Mouse (Mus musculus) embryo, embryonic 10 days (tissue): ENCODE results near the gene Gm10053.
A peak's percentile ranks its signal among the peaks of the same experiment; 100 is the strongest.
"Not testable (repeated sequence)": the region's sequence is repeated elsewhere in the genome, so short reads cannot be mapped to it uniquely, and the experiment has no call there.

Experiments used
- DNase-seq: peaks from one replicate; pipeline ENCODE4 v3.0.0-alpha.2; 2015; ENCODE audit warnings: low spot score

The Gm10053 gene

DNA sequence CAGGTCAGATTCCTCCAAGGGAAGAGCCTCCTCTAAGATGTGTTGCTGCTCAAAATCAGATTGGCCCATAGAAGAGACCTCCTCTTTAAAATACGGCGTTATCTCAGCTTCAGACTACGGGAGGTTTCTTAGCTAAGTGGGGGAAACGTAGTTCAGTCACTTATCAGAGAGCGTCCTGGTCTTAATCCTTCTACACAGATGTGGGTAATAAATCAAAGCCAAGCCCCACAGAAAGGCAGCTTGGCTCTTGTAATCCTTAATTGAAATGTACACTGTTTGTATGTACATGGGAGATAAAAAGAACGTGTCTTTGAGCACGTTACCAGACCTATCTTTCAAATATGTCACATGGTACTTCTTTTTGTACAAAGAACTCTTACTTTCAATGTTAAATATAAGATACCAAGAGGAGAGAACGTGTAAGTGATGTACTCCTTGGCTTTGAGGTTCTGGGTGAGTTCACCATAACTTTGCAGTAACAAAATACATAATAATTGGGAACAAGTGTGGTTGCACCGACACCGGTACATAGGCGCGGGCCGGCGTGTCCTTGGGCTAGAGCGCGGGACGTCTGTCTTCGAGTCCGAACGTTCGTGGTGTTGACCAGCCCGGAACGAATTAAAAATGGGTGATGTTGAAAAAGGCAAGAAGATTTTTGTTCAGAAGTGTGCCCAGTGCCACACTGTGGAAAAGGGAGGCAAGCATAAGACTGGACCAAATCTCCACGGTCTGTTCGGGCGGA, at the start of gene Gm10053:
Gene Gm10053 (plus strand): TSS at position 558 of the 742 bp plus-strand sequence.
- DNase-seq: not testable (repeated sequence)

DNA sequence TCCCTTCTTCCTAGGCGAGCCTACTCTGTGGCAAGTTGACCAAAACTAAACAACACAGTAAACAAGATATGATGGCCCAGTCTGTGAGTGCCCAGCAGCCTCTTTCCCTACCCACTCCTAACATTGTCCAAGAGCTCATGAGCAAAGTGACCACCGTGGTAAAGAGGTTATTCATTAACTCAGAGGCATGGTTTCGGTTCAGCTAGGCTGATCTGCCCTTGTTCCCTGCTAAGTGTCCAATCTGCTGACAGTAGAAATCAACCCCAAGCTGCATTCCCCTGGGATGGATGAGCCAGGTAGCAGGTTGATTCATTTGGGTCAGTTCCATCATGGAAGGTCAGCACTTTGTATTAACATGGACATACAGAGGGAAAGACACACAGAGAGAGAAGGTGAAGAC, 33.4 kb upstream of the Gm10053 start:
- DNase-seq: no peak

DNA sequence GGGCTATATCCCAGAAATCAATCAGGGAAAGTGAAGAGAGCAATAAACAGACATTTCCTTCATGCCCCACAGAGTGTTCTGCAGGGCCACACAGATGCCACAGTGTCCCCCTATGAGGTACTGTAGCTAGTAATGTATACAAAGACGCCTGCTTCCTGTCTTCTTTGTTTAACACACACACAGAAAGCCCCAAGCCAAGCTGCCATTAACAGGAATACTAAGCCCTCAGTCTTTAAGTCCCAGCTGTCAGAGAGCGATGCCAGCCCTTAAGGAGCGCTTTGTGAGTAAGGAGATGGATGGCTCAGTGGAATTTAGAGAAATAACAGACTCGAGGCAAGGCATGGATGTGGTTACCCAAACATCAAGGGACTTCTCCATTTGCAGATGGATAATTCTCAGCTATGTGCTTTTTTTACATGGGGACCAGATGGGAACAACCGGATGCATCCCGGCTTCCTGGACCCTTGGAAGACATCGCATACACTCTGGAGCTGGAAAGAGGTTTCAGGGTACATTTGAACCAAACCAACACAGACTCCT, 30.4 kb upstream of the Gm10053 start:
- DNase-seq: peak; percentile 72

DNA sequence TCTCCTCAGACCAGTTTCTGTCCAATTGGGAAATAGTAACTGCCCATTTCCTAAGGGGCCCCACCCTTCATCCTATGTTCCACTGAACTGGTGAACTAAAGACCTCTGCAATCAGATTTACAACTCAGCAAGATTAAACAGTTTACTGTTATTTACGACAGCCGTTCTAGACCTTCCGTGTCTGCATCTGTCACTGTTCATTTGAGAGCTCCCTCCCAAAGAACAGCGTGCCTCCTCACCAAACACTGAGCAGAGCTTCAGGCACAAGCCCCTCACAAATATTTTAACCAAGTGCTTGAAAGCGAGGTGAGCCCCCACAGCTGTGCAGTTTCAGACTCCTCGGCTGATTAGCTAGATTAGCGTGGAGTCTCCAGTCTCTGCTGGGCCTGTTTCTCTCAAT, 27.1 kb upstream of the Gm10053 start:
- DNase-seq: peak; percentile 35

DNA sequence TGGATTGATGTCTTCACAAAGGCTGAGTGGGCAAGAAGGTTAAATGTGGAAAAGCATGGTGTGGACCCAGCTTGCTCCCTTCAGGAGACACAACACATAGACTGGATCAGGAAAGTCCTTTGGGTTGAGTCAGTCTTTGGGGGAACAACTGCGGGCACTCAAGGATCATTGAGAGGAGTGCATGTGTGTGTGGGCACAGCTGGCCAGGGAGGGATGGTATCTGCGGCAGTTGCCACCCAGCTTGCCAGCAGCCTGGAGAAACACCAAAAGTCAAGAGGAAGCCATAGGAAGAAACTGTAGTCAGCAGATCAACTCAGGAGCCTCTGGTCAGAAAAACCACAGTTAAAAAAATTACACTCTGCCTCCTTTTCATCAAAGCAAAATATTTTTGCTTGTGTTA, 26.6 kb upstream of the Gm10053 start:
- no peak for DNase-seq

DNA sequence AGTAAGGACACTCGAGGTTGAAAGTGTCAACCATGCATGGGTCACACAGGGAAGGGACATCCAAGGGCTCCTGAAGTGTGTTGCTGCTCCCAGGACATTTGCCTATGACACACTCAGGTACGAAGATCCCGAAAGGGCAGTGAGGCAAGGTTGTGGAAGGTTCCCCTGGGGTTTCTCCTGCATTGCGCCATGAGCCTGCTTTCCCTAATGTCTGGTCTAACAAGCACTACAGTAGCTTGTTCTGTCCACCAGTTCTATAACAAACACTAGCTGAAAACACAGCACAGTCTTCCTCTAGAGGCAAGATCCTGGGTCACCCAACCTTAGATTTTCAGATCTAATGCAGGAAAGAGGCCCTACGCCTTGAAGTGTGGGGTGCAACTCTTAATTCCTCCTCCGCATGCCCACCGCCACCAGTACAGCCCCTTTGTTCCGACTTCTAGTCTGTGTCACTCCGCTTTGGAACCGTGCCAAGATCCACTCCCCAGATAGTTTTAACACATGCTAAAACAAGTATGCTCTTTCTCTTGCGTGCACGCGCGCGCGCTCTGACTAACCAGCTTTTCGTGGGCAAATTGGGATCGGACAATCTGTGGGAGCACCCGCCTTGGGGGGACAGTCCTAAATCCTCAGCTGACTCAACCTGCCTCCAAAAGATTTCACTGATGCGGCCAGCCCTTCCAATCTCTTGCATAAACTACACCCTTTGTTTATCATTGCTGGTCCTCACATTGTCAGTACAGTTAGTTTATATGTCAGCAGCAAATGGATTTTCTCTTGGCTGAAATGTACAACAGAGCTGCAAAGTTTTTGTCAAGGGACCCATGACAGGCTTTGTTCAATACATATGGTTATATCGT, 23.8 kb upstream of the Gm10053 start:
- no peak for DNase-seq

DNA sequence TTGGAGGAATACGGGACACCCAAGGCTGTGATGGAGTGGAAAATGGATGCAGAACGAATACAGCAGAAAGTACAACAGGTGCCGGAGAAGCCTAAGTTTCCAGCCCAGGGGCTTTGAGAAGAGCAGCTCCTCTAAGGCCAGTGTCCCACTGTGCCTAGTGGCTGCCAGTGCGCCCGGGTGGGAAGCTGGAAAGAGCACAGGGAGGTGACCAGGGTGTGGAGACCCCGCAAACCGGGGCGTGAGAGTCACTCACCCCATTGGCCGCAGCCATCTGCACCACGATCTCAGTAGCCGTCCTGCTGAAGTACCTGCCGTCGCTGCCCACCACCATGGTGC, 14.2 kb upstream of the Gm10053 start:
- no peak for DNase-seq

DNA sequence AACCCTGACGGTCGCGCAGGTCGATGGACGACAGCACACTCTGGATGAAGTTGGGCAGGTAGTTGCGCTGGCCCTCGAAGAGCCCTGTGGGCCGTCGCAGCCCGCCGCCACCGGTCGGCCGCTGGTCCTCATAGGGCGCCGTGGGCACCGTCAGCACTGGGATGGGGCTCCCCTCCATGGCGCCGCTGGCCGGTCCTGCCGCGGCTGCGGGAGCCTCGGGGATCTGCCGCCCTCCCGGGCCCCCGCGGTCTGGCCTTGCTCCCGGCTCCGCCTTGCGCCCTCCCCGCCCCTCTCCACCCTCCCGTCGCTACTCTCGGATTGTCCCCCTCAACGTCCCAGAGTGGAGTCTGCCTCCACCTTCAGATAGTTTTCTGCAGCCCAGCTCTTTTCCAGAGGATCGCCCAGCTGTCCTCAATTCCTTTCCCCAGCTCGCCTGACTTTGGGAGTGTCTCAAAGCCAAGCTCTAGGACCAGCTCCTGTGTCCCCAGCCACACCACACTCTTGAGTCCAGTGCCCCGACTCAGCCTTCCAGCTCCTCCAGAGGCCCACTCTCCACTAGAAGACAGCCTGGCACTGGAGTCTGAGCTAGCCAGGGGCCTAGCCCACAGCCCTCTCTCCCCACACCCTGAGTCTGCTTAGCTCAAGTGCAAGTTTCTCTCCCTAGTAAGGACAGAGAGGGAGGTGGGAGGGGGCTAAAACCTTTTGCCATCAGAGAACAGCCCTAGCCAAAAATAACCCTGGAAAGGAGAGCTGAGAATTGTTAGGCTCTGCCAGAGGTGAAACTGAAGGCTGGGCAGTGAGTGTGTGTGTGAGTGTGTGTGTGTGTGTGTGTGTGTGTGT, 13.7 kb upstream of the Gm10053 start, which contains the start of gene Pgm5:
Gene Pgm5 (minus strand): TSS at position 244 of the 840 bp plus-strand sequence.
- DNase-seq: peak; percentile 48

DNA sequence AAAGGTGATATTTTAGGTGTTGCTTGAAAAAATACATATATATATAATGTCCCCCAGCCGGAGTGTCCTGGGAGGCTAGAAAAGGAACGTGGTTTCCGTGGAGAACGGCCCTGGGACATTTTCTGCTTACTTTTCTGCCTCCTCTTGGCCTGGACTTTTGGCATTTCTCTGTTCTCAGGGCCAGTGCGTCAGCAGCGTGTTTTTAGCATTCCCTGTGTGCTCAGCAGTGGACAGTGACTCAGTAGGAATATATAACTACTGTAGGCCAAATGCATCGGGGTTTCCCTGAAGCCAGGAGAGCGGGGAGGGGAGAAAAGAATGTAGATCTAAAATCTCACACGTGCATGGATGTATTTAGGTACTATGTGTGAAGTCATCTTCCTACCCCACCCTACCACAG, 10.1 kb upstream of the Gm10053 start:
- no peak for DNase-seq

DNA sequence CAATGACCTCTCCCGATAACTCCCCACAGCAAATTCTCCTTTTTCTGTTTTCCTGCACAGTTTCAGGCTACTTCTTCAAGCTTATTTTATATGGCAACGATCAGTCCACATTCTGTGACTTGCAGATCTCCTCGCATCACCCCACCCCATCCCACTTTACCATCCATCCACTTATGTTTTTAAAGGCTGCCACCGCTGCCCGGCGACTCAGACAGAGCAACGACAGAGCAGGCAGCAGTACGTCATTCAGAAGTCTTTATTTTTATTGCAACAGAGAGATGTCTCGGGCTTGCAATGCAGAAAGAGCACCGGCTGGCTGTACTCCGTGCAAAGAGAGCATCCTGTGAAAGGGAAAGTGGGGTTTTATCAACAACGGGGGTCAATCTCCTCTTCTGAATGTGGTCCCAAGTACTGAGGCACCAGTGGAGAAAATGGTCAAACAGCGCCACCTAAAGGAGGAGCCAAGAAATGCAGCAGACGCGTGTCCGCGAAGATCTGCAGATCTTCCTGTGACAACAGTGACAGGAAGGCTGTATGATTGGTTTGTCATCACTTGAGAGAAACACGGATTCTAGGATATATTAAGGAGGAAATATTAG, 4.3 kb upstream of the Gm10053 start:
- peak; percentile 92 for DNase-seq

DNA sequence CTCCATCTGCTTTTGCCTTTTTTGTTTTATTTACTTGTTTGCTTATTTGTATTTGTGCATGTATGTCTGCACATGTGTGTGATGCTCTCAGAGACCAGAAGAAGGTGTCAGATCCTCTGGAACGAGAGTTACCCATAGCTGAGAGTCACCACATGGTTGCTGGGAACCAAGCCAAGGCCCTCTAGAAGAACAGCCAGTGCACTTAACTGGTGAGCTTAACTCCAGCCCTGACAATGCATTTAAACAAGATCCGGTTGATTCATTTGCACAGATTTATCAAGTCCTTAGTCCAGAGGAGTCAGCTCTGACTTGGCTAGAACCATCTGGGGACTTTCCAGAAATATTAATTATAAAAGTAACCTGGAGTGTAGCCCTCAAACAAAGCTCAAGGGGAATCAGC, 1.6 kb upstream of the Gm10053 start:
- DNase-seq: no peak

DNA sequence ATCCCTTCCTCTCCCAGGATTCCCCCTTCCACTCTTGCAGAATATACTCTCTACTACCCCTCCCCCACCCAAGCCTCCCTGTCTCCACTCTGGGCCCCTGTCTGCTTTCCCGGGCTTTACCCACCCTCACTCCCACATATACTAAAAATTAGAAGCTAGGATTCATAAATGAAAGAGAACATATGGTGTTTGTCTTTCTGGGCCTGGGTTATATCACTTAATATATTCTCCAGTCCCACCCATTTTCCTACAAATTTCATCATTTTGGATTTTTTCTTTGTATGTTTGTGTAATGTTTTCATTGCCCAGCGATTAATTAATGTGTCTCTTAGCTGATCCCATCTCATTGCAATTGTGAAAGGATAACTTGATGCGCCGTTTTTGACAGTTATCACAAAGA, 5.8 kb downstream of the Gm10053 start:
- DNase-seq: no peak

DNA sequence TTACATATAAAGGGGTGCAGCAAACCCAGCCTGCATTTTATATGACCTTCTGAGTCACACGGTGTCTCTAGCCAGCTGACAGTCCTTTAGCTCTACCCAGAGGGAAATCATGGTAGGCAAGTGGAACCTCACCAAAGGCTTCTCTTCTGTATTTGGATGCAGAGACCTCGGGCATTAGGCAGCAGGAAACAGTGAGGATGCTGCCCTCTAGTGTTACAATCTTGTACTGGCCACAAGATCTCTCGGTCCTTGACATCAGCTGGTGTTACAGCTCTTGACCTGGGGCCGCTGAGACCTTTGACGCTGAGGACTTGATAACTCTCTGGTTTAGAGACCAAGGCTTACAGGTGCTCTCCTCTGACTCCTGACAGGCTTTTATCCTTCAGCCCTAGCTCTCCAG, 10.0 kb downstream of the Gm10053 start:
- peak; percentile 92 for DNase-seq

DNA sequence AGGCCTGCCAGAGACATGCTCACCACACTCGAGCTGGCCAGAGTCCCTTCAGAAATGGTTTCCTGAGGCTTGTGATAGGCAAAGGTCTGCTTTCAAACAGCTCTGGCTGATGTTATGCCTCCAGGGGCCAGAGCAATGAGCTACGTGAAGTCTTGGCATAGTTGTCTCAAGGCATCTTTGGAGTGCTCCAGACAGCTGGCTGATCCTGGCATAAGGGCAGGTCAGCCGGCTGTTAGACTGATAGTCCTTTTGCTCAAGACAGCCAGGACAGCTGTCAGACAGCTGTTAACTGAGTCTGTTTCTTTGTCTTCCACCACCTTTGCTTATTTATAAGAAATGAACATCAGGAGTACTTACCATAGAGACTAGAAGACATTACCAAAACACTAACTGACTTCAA, 11.4 kb downstream of the Gm10053 start:
- no peak for DNase-seq

DNA sequence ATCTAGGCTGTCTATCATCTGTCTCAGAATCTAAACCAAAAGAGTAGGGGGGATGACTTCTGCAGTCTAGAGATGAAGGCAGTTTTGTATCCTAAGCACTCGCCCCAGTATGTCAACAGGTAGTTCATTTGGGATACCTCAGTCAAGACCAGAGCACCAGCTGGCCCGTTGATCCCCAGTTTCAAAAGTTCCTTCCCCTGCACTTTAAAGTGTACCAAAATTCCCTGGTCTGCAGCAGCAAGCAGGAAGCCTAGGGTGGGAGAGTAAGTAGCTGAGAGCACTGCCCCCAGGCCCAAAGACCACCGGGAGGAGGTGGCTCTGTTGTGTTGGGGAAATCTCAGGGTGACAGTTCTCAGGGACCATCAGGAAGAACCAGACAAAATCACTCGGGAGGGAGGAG, 21.1 kb downstream of the Gm10053 start:
- DNase-seq: no peak

DNA sequence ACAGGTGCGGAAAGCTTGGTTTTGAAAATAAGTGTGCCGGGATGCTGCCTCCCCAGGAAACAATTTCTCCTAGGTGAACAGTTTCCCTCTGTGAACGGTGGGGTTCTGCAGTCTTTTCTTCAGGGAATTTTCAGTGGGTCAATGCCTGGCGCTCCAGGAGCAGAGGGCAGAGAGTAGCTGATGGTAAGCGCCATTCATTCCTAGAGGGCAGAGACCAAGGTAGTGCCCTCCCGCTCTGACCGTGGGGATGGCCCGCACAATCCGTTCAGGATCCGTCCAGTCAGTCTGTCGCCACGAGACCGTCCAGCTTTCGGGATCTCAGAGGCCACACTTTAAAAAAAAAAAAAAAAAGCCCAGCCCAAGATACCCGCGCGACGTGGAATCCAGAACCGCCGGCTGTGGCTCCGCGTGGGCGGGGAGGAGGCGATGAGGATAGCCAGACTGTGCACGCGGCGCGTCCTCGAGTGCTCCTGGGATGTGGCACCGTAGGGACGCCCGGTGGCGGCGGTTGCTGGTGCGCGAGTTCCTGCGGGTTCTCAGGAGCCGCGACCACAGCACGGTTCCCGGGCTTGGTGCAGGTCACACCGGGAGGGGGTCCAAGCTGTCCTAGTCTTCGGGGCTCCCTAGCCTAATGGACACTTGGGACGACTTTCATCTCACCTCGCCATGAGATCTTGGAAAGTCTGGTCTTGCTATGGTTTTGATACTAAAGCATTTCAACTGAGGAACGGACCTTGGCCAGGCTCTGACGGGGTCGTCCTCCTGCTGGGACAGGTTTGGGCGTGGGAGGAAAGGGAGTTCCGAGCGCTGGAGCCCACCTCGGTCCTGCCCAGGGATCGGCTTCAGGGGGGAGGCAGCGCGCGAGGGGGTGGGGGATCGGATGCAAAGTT, 21.8 kb downstream of the Gm10053 start:
- peak; percentile 36 for DNase-seq

DNA sequence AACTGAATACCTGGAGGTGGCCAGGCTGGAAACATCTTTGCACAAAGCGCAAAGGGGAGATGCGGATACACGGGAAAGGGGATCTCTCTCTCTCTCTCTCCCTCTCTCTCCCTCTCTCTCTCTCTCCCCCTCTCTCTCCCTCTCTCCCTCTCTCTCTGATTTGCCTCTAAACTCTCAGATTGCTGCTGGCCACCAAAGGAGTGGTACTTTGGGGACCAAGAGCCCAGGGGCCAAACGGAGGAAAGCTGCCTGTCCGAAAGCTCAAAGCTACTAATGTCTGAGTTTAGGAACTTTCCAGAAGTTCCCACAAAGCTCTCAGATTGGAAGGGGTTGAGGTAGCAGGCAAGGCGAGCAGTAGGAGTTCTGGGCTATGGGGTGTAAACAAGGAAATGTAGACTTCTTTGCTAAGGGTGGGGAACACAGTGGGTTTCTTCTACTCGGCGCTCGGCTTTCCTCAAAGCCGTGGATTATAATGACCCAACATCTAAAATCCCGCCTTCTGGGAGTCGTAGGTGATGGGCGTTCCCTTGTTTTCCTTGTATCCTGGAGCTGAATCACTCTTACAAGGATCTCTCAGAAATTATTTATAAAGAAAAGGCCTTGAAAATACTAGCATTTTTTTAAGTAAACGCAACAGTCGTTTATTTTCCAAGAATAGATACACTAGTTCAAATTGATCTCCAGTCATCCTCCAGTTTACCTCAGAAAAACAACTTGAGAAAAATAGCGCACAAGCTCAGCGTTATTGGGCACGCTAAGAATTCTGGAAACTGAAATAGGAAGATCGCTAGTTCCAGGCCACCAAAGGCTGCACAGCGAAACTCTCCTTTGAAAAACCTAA, 22.6 kb downstream of the Gm10053 start:
- DNase-seq: no peak

DNA sequence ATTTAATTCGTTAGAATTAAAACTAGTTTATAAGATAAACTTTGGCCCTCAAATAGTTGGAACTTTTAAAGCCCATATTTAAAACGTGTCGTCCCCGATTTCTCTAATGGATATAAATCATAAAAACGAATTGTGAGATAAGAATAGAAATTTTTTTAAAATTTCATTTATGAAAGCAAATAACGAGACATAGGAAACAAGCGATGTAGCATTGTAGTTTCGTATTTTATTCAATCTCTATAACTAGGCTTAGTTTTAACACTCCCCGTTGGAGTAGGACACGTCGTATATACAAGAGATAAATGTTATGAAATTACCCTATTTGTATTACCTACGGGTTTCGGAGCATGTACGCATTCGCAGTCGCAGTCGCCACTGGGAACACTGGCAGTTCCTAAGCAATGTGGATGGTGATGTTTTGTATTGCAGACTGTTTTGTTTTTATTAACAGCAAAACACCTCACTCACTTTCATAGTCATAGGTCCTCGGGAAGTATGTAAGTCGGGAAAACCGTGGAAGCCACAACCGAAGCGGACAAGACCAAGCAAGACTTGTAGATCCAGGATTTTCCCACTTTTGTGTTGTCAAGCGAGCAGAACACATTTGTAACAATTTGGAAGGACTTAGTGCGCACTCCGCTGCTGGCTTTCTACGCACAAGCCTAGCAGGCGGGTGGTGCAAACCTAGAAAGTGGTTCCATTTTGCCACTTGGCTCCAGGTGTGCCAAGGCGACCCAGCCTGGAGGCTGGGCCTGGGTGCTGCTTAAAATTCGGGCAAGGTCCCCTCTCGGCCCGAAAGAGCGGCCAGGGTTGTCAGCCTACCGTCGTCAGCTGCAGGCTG, 23.5 kb downstream of the Gm10053 start:
- DNase-seq: peak; percentile 25
